In genomic region chr16:29054423-29054822, GRCm38 (mm10) we compare ENCODE assay signal across 9 mouse cellular contexts.
A peak's percentile ranks its signal among the peaks of the same experiment; 100 is the strongest.
DNase-seq lines count a peak whose midpoint lies in the region; ATAC-seq lines count a peak whose summit lies in the region.
"Had no signal": no experiment of that assay in that cellular context is flagged by ENCODE, and none has a peak within 500 bp of the region (broad histone marks: within the 10 kb centered on the region; RNA-seq: fewer than 3 reads in every experiment).

No protein-coding gene starts in this region.

- DNase-seq in layer of hippocampus, adult 9-11 months: peak; percentile 8
- no peak for DNase-seq in layer of hippocampus, adult 18-20 months (ENCODE audit: low spot score in 2 of 2)
- DNase-seq in embryonic facial prominence, embryonic 11.5 days (ENCODE audit: low spot score): peak; percentile 43
- peak; percentile 59 for DNase-seq in retina, embryonic 14.5 days (ENCODE audit: low spot score)
- DNase-seq in gastrocnemius, postnatal 14 days: no peak
- no peak for DNase-seq in adrenal gland, adult 2 months
- no peak for DNase-seq in spleen, postnatal 36 days (ENCODE audit: low spot score in 2 of 2)
- DNase-seq: kidney, postnatal 14 days had no signal

- H3K27me3 ChIP-seq in embryonic facial prominence, embryonic 11.5 days (ENCODE audit: control insufficient read depth, insufficient read depth, low read length): no peaks in the 10 kb centered on the region
- no peaks in the 10 kb centered on the region for H3K27me3 ChIP-seq in hindbrain, embryonic 13.5 days

- H3K27ac ChIP-seq in embryonic facial prominence, embryonic 11.5 days (replicated peaks; ENCODE audit: low read depth, low read length): no peak overlapping the region
- peak overlapping the region; percentile 23; the same call in 1 of the 2 replicates for H3K27ac ChIP-seq in hindbrain, embryonic 13.5 days

- 14% methylated on average over 8 of the region's 8 CpGs for WGBS in embryonic facial prominence, embryonic 11.5 days
- 31% methylated on average over 8 of the region's 8 CpGs for WGBS in hindbrain, embryonic 13.5 days

- H3K9ac ChIP-seq in embryonic facial prominence, embryonic 11.5 days (replicated peaks; ENCODE audit: low read length): no peak overlapping the region
- peak overlapping the region; percentile 20; the same call in 1 of the 2 replicates for H3K9ac ChIP-seq in hindbrain, embryonic 13.5 days

- no peak overlapping the region for H3K4me3 ChIP-seq in embryonic facial prominence, embryonic 11.5 days (ENCODE audit: low read depth, low read length)
- H3K4me3 ChIP-seq in hindbrain, embryonic 13.5 days: no peak overlapping the region

- intact Hi-C loops in gastrocnemius, postnatal 14 days (cut with DNase I; ENCODE audit: low total_unique reads): no loop called here

- ATAC-seq in embryonic facial prominence, embryonic 11.5 days (replicated peaks; ENCODE audit: insufficient number of reproducible peaks, low FRiP score, low TSS enrichment, low read depth): peak; percentile 52; the same call in 1 of the 2 replicates
- no peak; the same call in 1 of the 2 replicates for ATAC-seq in hindbrain, embryonic 13.5 days (ENCODE audit: low FRiP score)

- no peaks in the 10 kb centered on the region for H3K4me1 ChIP-seq in embryonic facial prominence, embryonic 11.5 days (ENCODE audit: control insufficient read depth, insufficient read depth, low read length)
- peaks cover 7% of the 10 kb centered on the region; the same call in 1 of the 2 replicates for H3K4me1 ChIP-seq in hindbrain, embryonic 13.5 days (replicated peaks)

- no peaks in the 10 kb centered on the region for H3K9me3 ChIP-seq in embryonic facial prominence, embryonic 11.5 days (replicated peaks; ENCODE audit: control insufficient read depth, low read length)
- H3K9me3 ChIP-seq in hindbrain, embryonic 13.5 days: no peaks in the 10 kb centered on the region

- H3K4me2 ChIP-seq in embryonic facial prominence, embryonic 11.5 days (ENCODE audit: low read depth, low read length): no peak overlapping the region; the same call in 1 of the 2 replicates
- H3K4me2 ChIP-seq in hindbrain, embryonic 13.5 days: peak overlapping the region; percentile 26; the same call in 1 of the 2 replicates

- no peaks in the 10 kb centered on the region for H3K36me3 ChIP-seq in embryonic facial prominence, embryonic 11.5 days (replicated peaks; ENCODE audit: control insufficient read depth, insufficient read depth, low read depth, low read length)
- H3K36me3 ChIP-seq in hindbrain, embryonic 13.5 days: no peaks in the 10 kb centered on the region

Comparison
In these comparisons a context has a peak if more than half of its experiments do, and no peak if none do; other contexts are left out.
1. DNase-seq: peak in layer of hippocampus, adult 9-11 months (single experiment), embryonic facial prominence, embryonic 11.5 days (single experiment) and retina, embryonic 14.5 days (single experiment); none in layer of hippocampus, adult 18-20 months (0 of 2), gastrocnemius, postnatal 14 days (single experiment), adrenal gland, adult 2 months (single experiment) and spleen, postnatal 36 days (0 of 2).